Mouse (Mus musculus) cerebellum, adult 11 months (tissue): ENCODE results near the gene Krt78.

Source experiments
- DNase-seq: peaks from one replicate; pipeline ENCODE4 v3.0.0; 2022

Gene Krt78

DNA sequence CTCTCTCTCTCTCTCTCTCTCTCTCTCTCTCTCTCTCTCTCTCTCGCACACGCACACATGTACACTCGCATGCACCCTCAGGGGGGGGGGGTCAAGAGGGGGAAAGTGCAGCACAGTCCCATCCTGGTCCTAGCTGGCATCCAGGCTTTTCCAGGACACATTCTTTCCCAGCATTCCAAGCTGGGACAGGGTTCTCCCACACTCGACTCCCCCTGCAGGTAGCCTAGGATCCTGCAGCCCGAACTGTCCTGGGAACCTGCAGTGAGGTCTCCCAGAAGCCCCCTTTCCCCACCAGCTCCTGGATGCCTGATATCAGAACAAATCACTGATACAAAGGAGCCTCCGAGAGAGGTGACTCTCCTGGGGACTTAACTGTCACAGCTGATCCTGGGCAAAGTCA lies 16.4 kb upstream of the Krt78 start:
- DNase-seq = no peak

- DNase-seq = no peak
Measured at GRCm38 (mm10) chr15:101966808-101967207, 12.7 kb upstream of the Krt78 start.

DNA sequence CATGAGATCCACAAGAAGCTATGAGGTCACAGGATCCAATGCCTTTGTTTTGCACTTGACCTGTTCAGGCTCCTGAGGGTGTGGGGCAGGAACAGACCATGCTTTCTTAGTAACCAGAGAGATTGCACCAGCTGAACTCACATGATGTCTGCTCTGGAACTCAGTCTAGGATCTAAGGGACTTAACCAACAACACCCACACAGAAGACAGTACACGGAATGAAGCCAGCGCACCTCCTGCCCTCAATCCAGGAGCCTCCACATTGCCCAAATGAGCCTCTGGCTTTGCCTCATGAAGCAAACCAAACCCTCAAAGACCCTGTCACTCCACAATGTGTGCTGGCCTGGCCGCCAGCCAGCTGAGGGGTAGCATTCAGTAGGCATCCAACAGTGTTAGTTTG lies 4.8 kb upstream of the Krt78 start:
- DNase-seq = no peak

DNA sequence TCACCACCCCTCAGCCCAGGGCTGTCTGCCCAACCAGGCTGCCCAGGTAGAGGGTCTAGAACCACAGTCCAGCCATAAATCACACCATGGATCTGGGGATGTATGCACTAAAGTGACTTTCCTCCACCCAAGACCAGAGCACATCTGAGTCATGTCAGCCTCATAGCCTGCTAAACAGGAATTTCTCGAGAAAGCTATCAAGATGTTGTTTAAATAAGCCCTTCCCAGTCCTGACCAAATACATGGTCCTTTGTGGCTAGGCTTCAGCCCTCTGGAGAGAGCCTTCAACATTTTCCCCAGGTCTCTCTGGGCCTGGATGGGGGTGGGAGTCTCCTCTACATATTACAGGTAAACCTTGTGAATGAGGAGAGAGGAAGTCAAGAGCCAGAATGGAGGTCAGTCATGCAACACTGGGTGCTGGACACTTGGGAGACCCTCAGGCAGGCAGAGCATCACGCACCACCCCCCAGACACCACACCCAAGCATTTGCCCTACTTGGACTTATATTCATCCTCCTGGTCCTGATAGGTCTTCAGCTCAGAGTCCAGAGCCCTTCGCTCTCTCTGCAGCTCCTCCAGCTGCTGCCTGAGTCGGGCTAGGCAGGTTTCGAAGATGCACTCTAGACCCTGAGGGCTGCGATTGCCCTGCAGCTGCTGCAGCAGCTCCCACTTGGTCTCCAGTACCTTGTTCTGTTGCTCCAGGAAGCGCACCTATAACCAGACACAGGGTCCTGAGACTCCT lies 1.2 kb downstream of the Krt78 start:
- no peak for DNase-seq

DNA sequence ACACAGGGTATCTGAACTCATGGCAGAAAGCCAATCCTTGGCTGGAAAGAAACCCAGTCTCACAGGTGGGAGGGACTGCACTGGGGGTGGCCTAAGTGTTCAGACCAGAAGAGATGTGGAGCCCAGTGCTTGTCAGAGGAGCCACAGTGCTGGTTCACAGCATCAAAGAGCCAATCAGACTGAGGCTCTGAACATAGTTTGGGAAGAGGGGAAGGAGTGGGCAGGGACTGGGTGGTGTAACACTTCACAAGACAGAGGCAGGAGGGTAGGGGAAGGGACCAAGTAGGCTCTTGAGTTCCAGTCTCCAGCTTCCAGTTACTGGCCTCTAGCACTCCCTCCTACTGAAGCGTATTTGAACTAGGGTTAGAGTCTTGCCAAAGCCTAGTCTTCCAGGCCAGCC lies 8.7 kb downstream of the Krt78 start:
- DNase-seq = no peak

GRCm38 (mm10) chr15:101941948-101942347 lies 12.1 kb downstream of the Krt78 start:
- DNase-seq = no peak

DNA sequence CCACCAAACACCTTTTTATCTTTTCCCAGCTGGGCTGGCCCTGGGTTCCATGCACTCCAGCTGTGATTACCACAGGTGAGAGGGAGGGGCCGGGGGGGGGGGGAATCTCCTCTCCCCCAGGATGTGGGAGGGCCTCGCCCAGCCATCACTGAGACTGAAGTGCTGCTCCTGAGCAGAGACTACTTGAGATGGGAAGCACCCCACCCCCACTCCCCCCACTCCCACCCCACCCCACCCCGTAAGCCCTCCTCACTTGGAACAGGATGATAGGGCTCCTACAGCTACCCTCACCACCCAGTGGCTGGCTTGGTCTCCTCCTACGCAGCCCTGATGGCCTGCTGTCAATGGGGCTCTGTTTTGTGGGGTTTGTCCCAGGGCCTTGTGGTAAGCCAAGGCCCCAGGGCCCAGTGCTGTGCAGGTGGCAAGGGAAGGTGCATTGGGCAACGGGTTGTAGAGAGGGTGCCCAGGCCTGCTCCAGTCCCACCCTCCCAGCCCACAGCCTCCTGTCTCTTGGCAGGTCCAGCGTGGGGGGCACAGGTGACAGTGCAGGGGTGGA lies 13.7 kb downstream of the Krt78 start, which contains the start of gene Krt79:
Gene Krt79, minus strand, starts transcription at position 51 of the 556 bp plus-strand sequence.
- DNase-seq = no peak

DNA sequence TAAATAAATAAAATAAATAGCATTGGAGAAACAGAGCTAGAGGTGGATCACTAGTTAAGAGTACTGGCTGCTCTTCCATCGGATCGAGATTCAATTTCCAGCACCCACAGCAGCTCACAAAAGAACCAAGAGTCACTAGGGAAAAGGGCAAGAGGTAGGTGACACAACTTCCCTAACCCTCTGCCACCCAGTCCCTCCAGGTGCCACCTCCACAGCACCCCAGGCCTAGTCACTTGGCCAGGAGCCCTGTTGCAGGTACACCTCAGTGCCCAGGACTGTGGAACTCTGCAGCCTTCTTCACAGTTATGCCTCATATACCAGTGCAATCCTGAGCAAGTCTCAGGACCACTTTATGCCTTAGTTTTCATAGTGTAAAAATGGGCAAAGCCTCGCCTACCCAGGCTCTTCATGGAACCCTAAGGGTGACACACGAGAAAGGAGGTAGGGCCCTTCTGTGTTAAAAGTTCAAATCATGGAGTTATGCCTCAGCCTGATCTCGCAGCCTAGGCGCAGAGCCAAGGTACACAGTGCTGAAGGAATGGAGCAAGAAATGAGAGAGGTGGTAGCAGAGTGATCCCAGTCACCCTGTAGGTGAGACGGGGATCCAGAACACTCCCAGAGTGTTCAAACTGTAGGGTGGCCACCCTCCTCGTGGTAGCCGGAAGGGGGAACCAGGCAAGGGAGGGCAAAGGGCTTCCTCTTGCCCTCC lies 15.3 kb downstream of the Krt78 start:
- no peak for DNase-seq

DNA sequence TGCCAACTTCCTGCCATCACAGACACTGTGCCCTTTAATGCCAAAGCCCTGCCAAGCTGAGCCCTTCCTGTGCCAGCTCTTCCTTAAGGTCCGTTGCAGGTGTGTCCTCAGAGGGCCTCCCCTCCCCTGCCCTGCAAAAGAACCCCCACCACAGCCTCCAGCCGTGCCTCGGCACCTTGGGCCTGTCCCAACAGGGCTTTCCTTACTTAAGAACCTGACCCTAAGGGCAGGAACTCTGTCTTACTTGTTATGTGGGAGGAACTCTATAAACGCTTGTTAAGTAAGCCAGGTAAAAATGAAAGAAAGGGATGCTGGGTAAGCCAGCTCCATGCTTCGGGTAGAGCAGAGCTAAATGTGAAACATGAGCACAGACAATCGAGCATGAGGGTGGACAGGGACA lies 21.1 kb downstream of the Krt78 start:
- DNase-seq = no peak

GRCm38 (mm10) chr15:101929666-101930065 lies 24.4 kb downstream of the Krt78 start:
- no peak for DNase-seq

- no peak for DNase-seq
Measured at GRCm38 (mm10) chr15:101929087-101929486, 25.0 kb downstream of the Krt78 start.

GRCm38 (mm10) chr15:101927340-101928080 lies 26.6 kb downstream of the Krt78 start:
- no peak for DNase-seq

DNA sequence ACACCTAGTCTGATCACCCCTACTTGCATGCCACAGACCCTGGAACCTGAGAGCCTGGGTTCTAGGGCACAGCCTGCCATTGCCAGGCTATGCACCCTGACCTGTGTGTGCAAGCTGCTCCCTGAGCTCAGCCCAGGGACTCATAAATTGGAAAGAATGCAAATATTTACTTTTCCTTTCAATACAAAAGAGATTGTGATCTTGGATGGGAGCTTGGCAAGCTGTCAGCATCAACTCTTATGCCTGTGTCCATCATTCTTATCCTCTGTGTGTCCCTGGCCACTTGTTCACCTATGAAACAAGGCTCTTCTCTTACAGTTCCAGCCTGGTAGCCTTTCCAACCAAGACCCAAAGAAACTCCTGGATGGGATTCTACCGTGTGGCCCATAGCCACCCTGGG lies 29.0 kb downstream of the Krt78 start:
- DNase-seq = no peak

GRCm38 (mm10) chr15:101924635-101925034 lies 29.5 kb downstream of the Krt78 start, which contains the start of gene Krt4:
Gene Krt4, minus strand, starts transcription at chr15:101924735.
- no peak for DNase-seq

- DNase-seq = no peak
Measured at GRCm38 (mm10) chr15:101922296-101922695, 31.8 kb downstream of the Krt78 start.

DNA sequence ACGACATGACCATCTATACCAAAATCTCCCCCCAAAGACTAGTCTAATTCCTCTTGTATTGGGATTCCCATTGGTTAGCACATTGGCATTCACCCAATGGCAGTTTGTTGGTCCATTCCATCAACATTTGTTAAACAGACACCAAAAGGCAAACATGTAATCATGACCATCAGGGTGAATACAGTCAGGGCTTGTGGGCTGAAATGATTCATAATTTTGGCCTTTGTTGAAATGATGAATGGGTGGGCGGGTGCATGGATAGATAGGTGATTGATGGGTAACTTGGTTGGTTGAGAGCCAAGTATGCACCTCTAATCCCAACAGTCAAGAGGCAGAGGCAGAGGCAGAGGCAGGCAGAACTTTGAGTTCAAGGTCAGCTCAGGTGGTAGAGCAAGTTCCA lies 38.0 kb downstream of the Krt78 start:
- DNase-seq = no peak

GRCm38 (mm10) chr15:101904849-101905248 lies 49.2 kb downstream of the Krt78 start:
- no peak for DNase-seq

DNA sequence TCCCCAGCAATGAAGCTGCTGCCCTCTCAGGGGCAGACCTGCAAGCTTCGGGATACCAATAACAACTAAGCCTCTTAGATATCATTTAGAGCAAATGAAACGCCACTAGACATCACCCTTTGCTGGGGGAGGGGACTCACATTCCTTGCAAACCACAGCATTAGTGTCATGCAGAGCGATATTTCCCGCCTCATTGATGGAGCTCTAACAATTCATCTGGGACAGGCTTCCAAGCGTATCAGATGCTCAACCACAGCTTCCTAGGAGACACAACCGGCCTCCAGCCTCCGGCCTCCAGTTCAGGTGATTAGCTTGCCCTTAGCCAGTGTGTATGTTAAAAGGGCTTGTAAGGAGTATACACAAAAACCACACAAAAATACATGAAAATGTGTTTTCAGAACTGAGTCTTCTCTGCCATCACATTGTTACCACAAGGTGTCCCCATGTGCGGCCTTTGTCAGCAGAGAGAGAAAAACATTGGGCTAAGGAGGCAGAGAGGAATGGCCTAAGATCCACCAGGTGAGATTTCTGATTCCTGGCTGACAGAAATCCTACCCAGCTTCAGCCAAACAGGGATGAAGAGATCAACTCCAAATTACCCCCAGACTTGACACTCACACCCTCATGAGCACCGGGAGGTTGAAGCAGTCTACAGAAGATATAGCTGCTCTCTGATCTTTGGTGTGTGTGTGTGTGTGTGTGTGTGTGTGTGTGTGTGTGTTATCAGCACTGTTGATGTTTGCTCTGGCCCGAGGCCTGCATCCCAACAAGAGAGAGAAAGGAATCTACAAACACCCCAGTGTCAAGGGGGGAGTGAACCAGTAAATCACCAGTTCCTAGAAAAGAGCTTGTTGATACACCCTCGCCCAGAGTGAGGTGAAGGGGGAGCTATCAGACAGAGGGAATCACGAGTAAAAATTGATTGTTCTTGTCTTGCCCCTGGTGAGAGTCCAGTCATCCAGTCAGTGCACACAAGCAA lies 51.6 kb downstream of the Krt78 start:
- DNase-seq = no peak
